Mouse (Mus musculus): ENCODE data around the gene Thbd. TPM values are rescaled to one million over a fixed set of nuclear protein-coding genes. Genes with fewer than 3 reads are reported as not detected.

Gene Thbd
- total and polyA plus RNA-seq, 3 experiments, result not detected

DNA sequence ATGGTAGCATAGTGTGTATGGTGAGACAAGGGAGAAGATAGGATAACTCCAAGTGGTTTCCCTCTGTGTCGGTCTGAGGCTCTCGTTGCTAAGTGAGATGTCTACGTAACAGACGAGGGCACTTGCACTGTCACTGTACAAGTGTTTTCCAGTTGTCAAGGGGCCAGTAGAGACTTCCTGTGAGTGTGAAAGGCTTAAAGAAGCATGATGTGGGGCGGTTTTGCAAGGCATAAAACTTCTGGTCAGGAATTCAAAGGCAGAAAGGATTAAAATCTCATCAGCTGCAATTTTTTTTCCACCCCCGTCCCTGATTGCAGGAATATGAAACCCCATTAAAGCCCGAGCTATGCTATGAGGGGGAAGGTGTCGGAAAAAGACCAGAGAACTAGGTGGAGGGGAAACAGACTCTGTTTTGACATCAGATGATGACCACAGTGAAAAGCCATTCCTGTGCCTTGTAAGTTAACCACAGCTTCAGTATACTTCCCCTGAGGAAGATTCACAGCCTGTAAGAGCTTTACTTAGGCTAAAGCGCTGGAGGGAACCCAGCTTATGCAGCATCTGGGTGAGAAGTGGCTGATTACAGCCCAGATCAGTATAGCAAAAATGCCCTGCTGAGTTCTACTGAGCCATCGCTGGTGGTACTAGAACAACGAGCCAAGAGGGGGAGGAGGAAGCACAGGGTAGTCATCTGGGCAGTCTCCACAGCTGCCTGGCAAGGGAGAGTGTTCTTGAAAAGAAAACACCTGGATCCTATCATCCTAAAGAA is 10.8 kb downstream of the Thbd start:
- Histone ChIP-seq H3K4me3 (replicated peaks in 1 of 3; ENCODE audit: low read depth in 2 of 3, low read length in 2 of 3, poor library complexity in 1 of 3) (no peak overlapping the region), H3K4me1 (ENCODE audit: control insufficient read depth in 1 of 2, insufficient read depth in 2 of 2) (peaks cover 2 to 12% of the 10 kb centered on the region in 2 experiments; a peak in 3 of 4 replicates), H3K9me3 (replicated peaks; ENCODE audit: low read length) (peaks cover 5% of the 10 kb centered on the region), H3K27ac (ENCODE audit: insufficient read depth, low read depth) (no peak overlapping the region), H3K79me2 (replicated peaks; ENCODE audit: control insufficient read depth, extremely low read depth, insufficient read depth, poor library complexity, severe bottlenecking) (no peaks in the 10 kb centered on the region), H3K27me3 (replicated peaks) (no peaks in the 10 kb centered on the region), H3K36me3 (replicated peaks in 1 of 2; ENCODE audit: control insufficient read depth in 1 of 2, insufficient read depth in 1 of 2, low read length in 1 of 2) (no peaks in the 10 kb centered on the region), H3K4me2 (ENCODE audit: insufficient read depth, low read depth, poor library complexity, severe bottlenecking) (no peak overlapping the region), H3K9ac (ENCODE audit: insufficient read depth, low read depth) (no peak overlapping the region)
- dilution Hi-C loops (cut with MboI; ENCODE audit: extremely low pct_ligation_motif_present, extremely low pct_unique_long_range_greater_than_20kb, low sequenced_read_pairs), result no loop called here
- in situ Hi-C loops (cut with MboI; ENCODE audit: low pct_ligation_motif_present, low pct_unique_long_range_greater_than_20kb, low sequenced_read_pairs), result loop anchor here (25.0 kb wide), 1 partner anchor 265 kb away; the partner anchor contains the start of gene Nxt1
- TF ChIP-seq USF1 (IDR thresholded peaks at IDR 0.05; ENCODE audit: low read depth, low read length) (no peak), BHLHE40 (IDR thresholded peaks at IDR 0.05; ENCODE audit: low read depth, low read length) (no peak), RCOR1 (conservative IDR thresholded peaks at IDR 0.05; ENCODE audit: low read depth, low read length) (no peak), CTCF (conservative IDR thresholded peaks at IDR 0.05 in 1 of 2, IDR thresholded peaks at IDR 0.05 in 1 of 2; ENCODE audit: low read depth in 2 of 2, low read length in 2 of 2) (no peak), MAX (IDR thresholded peaks at IDR 0.05; ENCODE audit: low read length) (no peak), GABPA (IDR thresholded peaks at IDR 0.05; ENCODE audit: insufficient replicate concordance, low read depth, low read length) (no peak)
- no peak for DNase-seq (ENCODE audit: extremely low read depth)

DNA sequence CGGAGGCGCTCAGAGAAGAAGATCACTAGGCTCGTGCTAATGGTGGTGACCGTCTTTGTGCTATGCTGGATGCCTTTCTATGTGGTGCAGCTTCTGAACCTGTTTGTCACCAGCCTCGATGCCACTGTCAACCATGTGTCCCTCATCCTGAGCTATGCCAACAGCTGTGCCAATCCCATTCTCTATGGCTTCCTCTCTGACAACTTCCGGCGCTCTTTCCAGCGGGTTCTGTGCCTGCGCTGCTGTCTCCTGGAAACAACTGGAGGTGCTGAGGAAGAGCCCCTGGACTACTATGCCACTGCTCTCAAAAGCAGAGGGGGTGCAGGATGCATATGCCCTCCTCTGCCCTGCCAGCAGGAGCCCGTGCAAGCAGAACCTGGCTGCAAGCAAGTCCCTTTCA is 11.8 kb downstream of the Thbd start:
- TF ChIP-seq MAFK (IDR thresholded peaks at IDR 0.05; ENCODE audit: insufficient replicate concordance, low read length), result no peak
- TF ChIP-seq ETS1 (conservative IDR thresholded peaks at IDR 0.05; ENCODE audit: low read depth, low read length), result no peak
- TF ChIP-seq BHLHE40 (IDR thresholded peaks at IDR 0.05; ENCODE audit: low read depth, low read length), result no peak
- TF ChIP-seq JUN (IDR thresholded peaks at IDR 0.05; ENCODE audit: insufficient read depth, low read depth, low read length), result no peak
- TF ChIP-seq RAD21 (IDR thresholded peaks at IDR 0.05; ENCODE audit: low read depth, low read length), result no peak
- TF ChIP-seq CHD1 (IDR thresholded peaks at IDR 0.05; ENCODE audit: low read depth, low read length), result no peak
- DNase-seq (ENCODE audit: extremely low read depth), result no peak
- Histone ChIP-seq H3K4me1 (ENCODE audit: control insufficient read depth in 1 of 2, insufficient read depth in 2 of 2) (peaks cover 2 to 12% of the 10 kb centered on the region in 2 experiments; a peak in 3 of 4 replicates), H3K9me3 (replicated peaks; ENCODE audit: low read length) (peaks cover 5% of the 10 kb centered on the region), H3K27me3 (replicated peaks) (no peaks in the 10 kb centered on the region), H3K9ac (ENCODE audit: insufficient read depth, low read depth) (no peak overlapping the region), H3K4me2 (ENCODE audit: insufficient read depth, low read depth, poor library complexity, severe bottlenecking) (no peak overlapping the region), H3K79me2 (replicated peaks; ENCODE audit: control insufficient read depth, extremely low read depth, insufficient read depth, poor library complexity, severe bottlenecking) (no peaks in the 10 kb centered on the region), H3K27ac (ENCODE audit: insufficient read depth, low read depth) (no peak overlapping the region), H3K4me3 (replicated peaks in 1 of 3; ENCODE audit: low read depth in 2 of 3, low read length in 2 of 3, poor library complexity in 1 of 3) (no peak overlapping the region), H3K36me3 (replicated peaks in 1 of 2; ENCODE audit: control insufficient read depth in 1 of 2, insufficient read depth in 1 of 2, low read length in 1 of 2) (no peaks in the 10 kb centered on the region)
- dilution Hi-C loops (cut with MboI; ENCODE audit: extremely low pct_ligation_motif_present, extremely low pct_unique_long_range_greater_than_20kb, low sequenced_read_pairs) (no loop called here), in situ Hi-C loops (cut with MboI; ENCODE audit: low pct_ligation_motif_present, low pct_unique_long_range_greater_than_20kb, low sequenced_read_pairs) (loop anchor here (25.0 kb wide), 1 partner anchor 266 kb away; the partner anchor contains the start of gene Nxt1)

Data from CH12.LX (cell line).